In genomic region chr13:95032127-95032831, GRCm38 (mm10) we compare ENCODE assay signal across 13 mouse cellular contexts. TPM values are rescaled to one million over a fixed set of nuclear protein-coding genes. Genes with fewer than 3 reads are reported as not detected.
DNase-seq lines count a peak whose midpoint lies in the region; ATAC-seq and TF ChIP-seq lines count a peak whose summit lies in the region.
"Had no signal": no experiment of that assay in that cellular context is flagged by ENCODE, and none has a peak within 500 bp of the region (broad histone marks: within the 10 kb centered on the region; RNA-seq: fewer than 3 reads in every experiment).

No protein-coding gene starts in this region.

- peak; percentile 30 to 38 for DNase-seq in cerebellum, postnatal 10 days
- DNase-seq in cerebellum, adult 8-10 months = no peak
- DNase-seq in hindbrain, embryonic 11.5 days (ENCODE audit: low spot score) = no peak
- no peak for DNase-seq in right cerebral cortex, postnatal 4 days
- DNase-seq in left cerebral cortex, postnatal 36 days (ENCODE audit: low spot score in 2 of 2) = no peak
- DNase-seq: gastrocnemius, postnatal 25 days; kidney, adult 9 months; spleen, adult 18-20 months; thymus, adult 18-20 months had no signal

- no peak overlapping the region for H3K4me2 ChIP-seq in hindbrain, embryonic 13.5 days
- no peak overlapping the region for H3K4me2 ChIP-seq in hindbrain, embryonic 11.5 days (replicated peaks; ENCODE audit: low read depth, low read length)
- 0 out of 2 replicates have a peak overlapping the region, but pooled peaks have one; percentile 24 for H3K4me2 ChIP-seq in intestine, embryonic 15.5 days (replicated peaks)
- H3K4me2 ChIP-seq: liver, embryonic 15.5 days had no signal

- no peak overlapping the region for H3K4me3 ChIP-seq in hindbrain, embryonic 13.5 days
- no peak overlapping the region for H3K4me3 ChIP-seq in hindbrain, embryonic 11.5 days (ENCODE audit: low read depth, low read length)
- H3K4me3 ChIP-seq in E14TG2a.4 (replicated peaks; ENCODE audit: low read length) = peak overlapping the region; percentile 64
- H3K4me3 ChIP-seq in intestine, embryonic 15.5 days (replicated peaks) = no peak overlapping the region
- H3K4me3 ChIP-seq: liver, embryonic 15.5 days had no signal

- intact Hi-C loops in left cerebral cortex, postnatal 36 days (cut with DNase I) = no loop called here

- 78% methylated on average over 17 of the region's 17 CpGs for whole genome bisulfite sequencing in hindbrain, embryonic 13.5 days
- 83% methylated on average over 17 of the region's 17 CpGs for WGBS in hindbrain, embryonic 11.5 days
- 53% methylated on average over 17 of the region's 17 CpGs for WGBS in intestine, embryonic 15.5 days

- no peaks in the 10 kb centered on the region for H3K9me3 ChIP-seq in hindbrain, embryonic 13.5 days
- H3K9me3 ChIP-seq in hindbrain, embryonic 11.5 days (ENCODE audit: control insufficient read depth, low read length) = no peaks in the 10 kb centered on the region
- peaks cover 7% of the 10 kb centered on the region for H3K9me3 ChIP-seq in E14TG2a.4 (ENCODE audit: low read length)
- H3K9me3 ChIP-seq in intestine, embryonic 15.5 days = no peaks in the 10 kb centered on the region
- H3K9me3 ChIP-seq: liver, embryonic 15.5 days had no signal

- H3K9ac ChIP-seq in hindbrain, embryonic 13.5 days = no peak overlapping the region
- no peak overlapping the region for H3K9ac ChIP-seq in hindbrain, embryonic 11.5 days (ENCODE audit: low read depth, low read length)
- H3K9ac ChIP-seq in intestine, embryonic 15.5 days = no peak overlapping the region
- H3K9ac ChIP-seq: liver, embryonic 15.5 days had no signal

- ATAC-seq in hindbrain, embryonic 13.5 days (ENCODE audit: low FRiP score) = 0 out of 2 replicates have a peak, but pooled peaks have one; percentile 28
- ATAC-seq in hindbrain, embryonic 11.5 days (ENCODE audit: low FRiP score) = no peak
- ATAC-seq in intestine, embryonic 15.5 days = peak; percentile 88

- H3K36me3 ChIP-seq in hindbrain, embryonic 13.5 days = peaks cover 16% of the 10 kb centered on the region
- H3K36me3 ChIP-seq in hindbrain, embryonic 11.5 days (ENCODE audit: control insufficient read depth, insufficient read depth, low read length) = no peaks in the 10 kb centered on the region
- no peaks in the 10 kb centered on the region; the same call in 1 of the 2 replicates for H3K36me3 ChIP-seq in E14TG2a.4 (ENCODE audit: insufficient read depth, low read length)
- H3K36me3 ChIP-seq in intestine, embryonic 15.5 days = no peaks in the 10 kb centered on the region; the same call in 1 of the 2 replicates

- no peaks in the 10 kb centered on the region for H3K27me3 ChIP-seq in hindbrain, embryonic 13.5 days
- no peaks in the 10 kb centered on the region for H3K27me3 ChIP-seq in hindbrain, embryonic 11.5 days (ENCODE audit: control insufficient read depth, insufficient read depth, low read length)
- H3K27me3 ChIP-seq in E14TG2a.4 (ENCODE audit: insufficient read depth, low read length) = peaks cover 11% of the 10 kb centered on the region
- no peaks in the 10 kb centered on the region for H3K27me3 ChIP-seq in intestine, embryonic 15.5 days (replicated peaks)
- H3K27me3 ChIP-seq: liver, embryonic 15.5 days had no signal

- H3K27ac ChIP-seq in hindbrain, embryonic 13.5 days = 0 out of 2 replicates have a peak overlapping the region, but pooled peaks have one; percentile 1
- no peak overlapping the region for H3K27ac ChIP-seq in hindbrain, embryonic 11.5 days (ENCODE audit: low read depth, low read length)
- peak overlapping the region; percentile 49 for H3K27ac ChIP-seq in intestine, embryonic 15.5 days
- H3K27ac ChIP-seq: liver, embryonic 15.5 days had no signal

- H3K4me1 ChIP-seq in hindbrain, embryonic 13.5 days (replicated peaks) = peaks cover 14% of the 10 kb centered on the region; the same call in 1 of the 2 replicates
- H3K4me1 ChIP-seq in hindbrain, embryonic 11.5 days (replicated peaks; ENCODE audit: control insufficient read depth, insufficient read depth, low read length) = no peaks in the 10 kb centered on the region
- peaks cover 19% of the 10 kb centered on the region for H3K4me1 ChIP-seq in E14TG2a.4 (replicated peaks; ENCODE audit: low read depth, low read length)
- H3K4me1 ChIP-seq in intestine, embryonic 15.5 days (replicated peaks) = 0 out of 2 replicates have a peak, but pooled peaks cover 2% of the 10 kb centered on the region
- H3K4me1 ChIP-seq: liver, embryonic 15.5 days had no signal

- TF ChIP-seq CTCF in E14TG2a.4 (conservative IDR thresholded peaks at IDR 0.05; ENCODE audit: low read length) = no peak

RNA-seq across cellular contexts. Expression of gene Wdr41, which starts 56.1 kb away (rescaled TPM):
- 23.2 and 25.0 TPM in 2 replicates for polyA plus RNA-seq in hindbrain, embryonic 13.5 days (2015; fragmentation: Nextera tagmentation; extraction: Ambion mirVana)
- polyA plus RNA-seq in hindbrain, embryonic 11.5 days (2014; fragmentation: Nextera tagmentation; extraction: Ambion mirVana) = 20.6 and 25.0 TPM in 2 replicates
- polyA plus RNA-seq in intestine, embryonic 15.5 days (2015; fragmentation: Nextera tagmentation; extraction: Ambion mirVana) = 20.0 and 21.6 TPM in 2 replicates
- 10 to 100 TPM; 19.7 to 21.7 TPM for total RNA-seq in left cerebral cortex, postnatal 36 days (2021)

Comparison
In these comparisons a context has a peak if more than half of its experiments do, and no peak if none do; other contexts are left out.
1. DNase-seq: peak in cerebellum, postnatal 10 days (2 of 2); none in cerebellum, adult 8-10 months (single experiment), hindbrain, embryonic 11.5 days (single experiment), right cerebral cortex, postnatal 4 days (single experiment) and left cerebral cortex, postnatal 36 days (0 of 2).